Mouse (Mus musculus) Patski (cell line): ENCODE results near the gene Zmynd15. TPM values are rescaled to one million over a fixed set of nuclear protein-coding genes. Genes with fewer than 3 reads are reported as not detected.
"Not testable (repeated sequence)": the region's sequence is repeated elsewhere in the genome, so short reads cannot be mapped to it uniquely, and the experiment has no call there.

Experiments used
- ATAC-seq: fragments of 100-300 bp; one replicate; pipeline ENCODE4 v1.8.0; 2021
- CTCF ChIA-PET: fragments of 350-600 bp; sonication (Branson Sonifier 250); formaldehyde crosslinking; loops from one replicate; lab custom pipeline; 2022; ENCODE audit warnings: inconsistent platforms; lab: Charles Lee
- POLR2A ChIA-PET: fragments of 350-600 bp; sonication (Branson Sonifier 250); formaldehyde crosslinking; loops from one replicate; lab custom pipeline; 2022; ENCODE audit warnings: antibody characterized with exemption, inconsistent platforms; lab: Charles Lee
- DNase-seq: peaks from one replicate; pipeline ENCODE4 v3.0.0-alpha.2; 2011; ENCODE audit warnings: low read depth, low spot score
- H3K27me3 ChIP-seq: fragments of 371-371 bp; one replicate; pipeline ENCODE4 v1.5.1; 2021
- CTCF ChIP-seq: fragments of 100-300 bp; IDR thresholded peaks from one replicate; pipeline ENCODE4 v1.5.1; 2021
- in situ Hi-C: fragments of 300-500 bp; cut with MboI; formaldehyde crosslinking; loops from 3 replicates; pipeline ENCODE4 v1.11.1; 2018; ENCODE audit warnings: low pct_unique_long_range_greater_than_20kb, mixed read lengths
- polyA plus RNA-seq: library from polyadenylated mRNA; unstranded; gene quantifications from one replicate; pipeline ENCODE4 v1.2.3, GENCODE M21; 2021

The Zmynd15 gene
- 3.5 TPM for polyA plus RNA-seq

GRCm38 (mm10) chr11:70458688-70459600, at the start of gene Zmynd15:
Zmynd15 (plus strand) TSS chr11:70459433.
- no peak for ATAC-seq
- no peaks in the 10 kb centered on the region for H3K27me3 ChIP-seq
- ChIA-PET POLR2A (interaction anchor here (0.7 kb wide), 1 partner anchor 12 kb away, joined by 4 read pairs; no protein-coding TSS in a partner anchor), CTCF (interaction anchor here (1.5 to 1.6 kb wide), 2 partner anchors 34 to 62 kb away, joined by 4 read pairs; no protein-coding TSS in a partner anchor)
- TF ChIP-seq CTCF: no peak
- in situ Hi-C loops: no loop called here
- no peak for DNase-seq

GRCm38 (mm10) chr11:70409594-70410296, 49.5 kb upstream of the Zmynd15 start, which contains the start of gene Pelp1:
Pelp1 (minus strand) TSS chr11:70410031.
- DNase-seq (no peak), ATAC-seq (peak; percentile 82)
- in situ Hi-C loops: loop anchor here (5.0 to 10.0 kb wide), 2 partner anchors 43 to 345 kb away; partner anchors contain the start of gene Med11
- no peaks in the 10 kb centered on the region for H3K27me3 ChIP-seq
- ChIA-PET CTCF (interaction anchor here (2.2 kb wide), 1 partner anchor 90 kb away, joined by 5 read pairs; no protein-coding TSS in a partner anchor), POLR2A (interaction anchor here (0.6 kb wide), 1 partner anchor 28 kb away, joined by 3 read pairs; no protein-coding TSS in a partner anchor)
- no peak for TF ChIP-seq CTCF

- CTCF ChIA-PET: interaction anchor here (2.2 kb wide), 1 partner anchor 90 kb away, joined by 5 read pairs; no protein-coding TSS in a partner anchor
- no peak for DNase-seq
- no peaks in the 10 kb centered on the region for H3K27me3 ChIP-seq
- no peak for TF ChIP-seq CTCF
- POLR2A ChIA-PET: no interaction called here
- ATAC-seq: no peak
- in situ Hi-C loops: loop anchor here (5.0 to 10.0 kb wide), 2 partner anchors 42 to 345 kb away; partner anchors contain the start of gene Med11
Measured at GRCm38 (mm10) chr11:70410297-70410643, 49.0 kb upstream of the Zmynd15 start.

GRCm38 (mm10) chr11:70412591-70412990, 46.6 kb upstream of the Zmynd15 start:
- in situ Hi-C loops: loop anchor here (5.0 to 10.0 kb wide), 2 partner anchors 40 to 342 kb away; partner anchors contain the start of gene Med11
- CTCF ChIA-PET: interaction anchor here (1.3 kb wide), 1 partner anchor 93 kb away, joined by 3 read pairs; the partner anchor contains the start of gene Tm4sf5
- TF ChIP-seq CTCF: no peak
- H3K27me3 ChIP-seq: no peaks in the 10 kb centered on the region
- DNase-seq (no peak), ATAC-seq (no peak)
- POLR2A ChIA-PET: no interaction called here

GRCm38 (mm10) chr11:70413961-70414360, 45.3 kb upstream of the Zmynd15 start:
- CTCF ChIA-PET: interaction anchor here (0.8 to 2.9 kb wide), 11 partner anchors 9 to 102 kb away, joined by 3 to 13 read pairs (median 5); partner anchors contain the start of genes Tm4sf5 and Vmo1
- POLR2A ChIA-PET: no interaction called here
- DNase-seq: no peak
- no peak for ATAC-seq
- in situ Hi-C loops: loop anchor here (5.0 to 10.0 kb wide), 2 partner anchors 38 to 341 kb away; partner anchors contain the start of gene Med11
- peak; percentile 94 for TF ChIP-seq CTCF
- no peaks in the 10 kb centered on the region for H3K27me3 ChIP-seq

- DNase-seq (no peak), ATAC-seq (no peak)
- ChIA-PET POLR2A (interaction anchor here (1.0 kb wide), 1 partner anchor 89 kb away, joined by 6 read pairs; no protein-coding TSS in a partner anchor), CTCF (interaction anchor here (0.7 to 2.1 kb wide), 4 partner anchors 12 to 95 kb away, joined by 3 to 8 read pairs (median 4); partner anchors contain the start of gene Arrb2)
- TF ChIP-seq CTCF: no peak
- peaks cover 12% of the 10 kb centered on the region for H3K27me3 ChIP-seq
- in situ Hi-C loops: loop anchor here (5.0 to 10.0 kb wide), 3 partner anchors 89 to 337 kb away; partner anchors contain the start of gene Tm4sf5
Measured at GRCm38 (mm10) chr11:70418199-70418598, 41.0 kb upstream of the Zmynd15 start.

- ChIA-PET POLR2A (no interaction called here), CTCF (interaction anchor here (2.1 kb wide), 1 partner anchor 80 kb away, joined by 8 read pairs; no protein-coding TSS in a partner anchor)
- in situ Hi-C loops: loop anchor here (5.0 to 10.0 kb wide), 3 partner anchors 88 to 335 kb away; partner anchors contain the start of gene Tm4sf5
- peaks cover 15% of the 10 kb centered on the region for H3K27me3 ChIP-seq
- DNase-seq (no peak), ATAC-seq (no peak)
- TF ChIP-seq CTCF: no peak
Measured at GRCm38 (mm10) chr11:70419486-70419885, 39.7 kb upstream of the Zmynd15 start.

GRCm38 (mm10) chr11:70426598-70426997, 32.6 kb upstream of the Zmynd15 start:
- in situ Hi-C loops, DNase-seq, ATAC-seq, CTCF ChIA-PET, POLR2A ChIA-PET: not testable (repeated sequence)
- H3K27me3 ChIP-seq: peaks cover 33% of the 10 kb centered on the region

- DNase-seq (peak; percentile 15), ATAC-seq (no peak)
- peaks cover 7% of the 10 kb centered on the region for H3K27me3 ChIP-seq
- POLR2A ChIA-PET: interaction anchor here (0.6 kb wide), 1 partner anchor 74 kb away, joined by 3 read pairs; no protein-coding TSS in a partner anchor
- CTCF ChIA-PET: interaction anchor here (0.7 to 2.1 kb wide), 12 partner anchors 13 to 271 kb away, joined by 3 to 11 read pairs (median 4); partner anchors contain the start of genes Med11 and Tm4sf5
- TF ChIP-seq CTCF: no peak
- in situ Hi-C loops: no loop called here
Measured at GRCm38 (mm10) chr11:70431574-70431973, 27.7 kb upstream of the Zmynd15 start.
